Mouse (Mus musculus) kidney, adult 2 months (tissue): ENCODE data around the gene Tcf3.

Experiments
- CTCF ChIP-seq: fragments of 200-500 bp; conservative IDR thresholded peaks from 2 replicates; pipeline ENCODE4 v1.5.1; 2011; ENCODE audit warnings: low read depth, mild to moderate bottlenecking, control low read depth, low read length, moderate library complexity, mixed read lengths; ENCODE audit not compliant: insufficient read depth, insufficient read length
- POLR2A ChIP-seq: fragments of 200-500 bp; IDR thresholded peaks from one replicate; pipeline ENCODE4 v1.6.1; 2011; ENCODE audit warnings: low read depth, low read length, control low read depth

- TF ChIP-seq POLR2A (no peak), CTCF (no peak; the same call in 1 of the 2 replicates)
These were observed 40.8 kb downstream of the Tcf3 start for GRCm38 (mm10) chr10:80392687-80393086.
